Mouse (Mus musculus) testis, adult 2 months (tissue): ENCODE measurements around the gene Rps11.

Source experiments
- CTCF ChIP-seq: fragments of 200-500 bp; IDR thresholded peaks from 2 replicates; pipeline ENCODE4 v1.5.1; 2012; ENCODE audit warnings: low read depth, mild to moderate bottlenecking, inconsistent platforms, low read length, moderate library complexity; ENCODE audit not compliant: control insufficient read depth, insufficient read depth, insufficient replicate concordance
- POLR2A ChIP-seq: fragments of 200-500 bp; IDR thresholded peaks from 2 replicates; pipeline ENCODE4 v1.6.1; 2012; ENCODE audit warnings: low read depth, mild to moderate bottlenecking, inconsistent platforms, low read length, moderate library complexity; ENCODE audit not compliant: control insufficient read depth

DNA sequence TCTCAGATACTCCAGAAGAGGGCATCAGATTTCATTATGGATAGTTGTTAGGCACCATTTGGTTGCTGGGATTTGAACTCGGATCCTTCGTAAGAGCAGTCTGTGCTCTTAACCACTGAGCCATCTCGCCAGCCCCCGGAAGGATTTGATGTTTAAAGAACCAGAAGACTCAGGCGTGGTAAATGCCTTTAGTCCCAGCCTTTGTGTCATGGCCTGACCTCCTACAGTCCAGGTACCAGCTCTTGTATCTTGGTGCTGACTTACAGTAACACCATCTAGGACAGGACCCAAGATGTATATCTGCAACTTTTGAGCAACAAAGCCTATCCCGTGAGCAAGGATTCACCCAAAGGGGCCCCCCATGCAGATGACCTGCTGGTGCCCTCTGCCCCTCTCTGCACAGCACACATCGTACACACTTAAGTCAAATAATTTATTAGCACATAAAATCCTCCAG is 933 bp upstream of the Rps11 start:
- TF ChIP-seq POLR2A, result no peak
- no peak for TF ChIP-seq CTCF
